26 mouse cellular contexts compared by ENCODE assay signal in genomic region chr5:108423427-108423826, GRCm38 (mm10). TPM values are rescaled to one million over a fixed set of nuclear protein-coding genes. Genes with fewer than 3 reads are reported as not detected.
"Had no signal": no experiment of that assay in that cellular context is flagged by ENCODE, and none has a peak within 500 bp of the region (broad histone marks: within the 10 kb centered on the region; RNA-seq: fewer than 3 reads in every experiment).

No protein-coding gene starts in this region.

- H3K4me3 ChIP-seq: heart, adult 2 months; heart, embryonic 13.5 days; heart, embryonic 15.5 days; hindbrain, embryonic 12.5 days; intestine, embryonic 15.5 days; layer of hippocampus, adult 2 months; left cerebral cortex, adult 2 months; limb, embryonic 10.5 days; limb, embryonic 12.5 days had no signal

- H3K9me3 ChIP-seq: heart, embryonic 13.5 days; heart, embryonic 15.5 days; hindbrain, embryonic 12.5 days; intestine, embryonic 15.5 days; limb, embryonic 10.5 days; limb, embryonic 12.5 days had no signal

- H3K4me1 ChIP-seq: heart, embryonic 13.5 days; heart, embryonic 15.5 days; hindbrain, embryonic 12.5 days; intestine, embryonic 15.5 days; limb, embryonic 10.5 days; limb, embryonic 12.5 days had no signal

- H3K9ac ChIP-seq: heart, embryonic 13.5 days; heart, embryonic 15.5 days; hindbrain, embryonic 12.5 days; hindbrain, embryonic 14.5 days; intestine, embryonic 15.5 days; limb, embryonic 12.5 days had no signal

- H3K27ac ChIP-seq: heart, adult 2 months; heart, embryonic 13.5 days; heart, embryonic 15.5 days; hindbrain, embryonic 12.5 days; hindbrain, embryonic 14.5 days; intestine, embryonic 15.5 days; layer of hippocampus, adult 2 months; left cerebral cortex, adult 2 months; limb, embryonic 10.5 days; limb, embryonic 12.5 days had no signal

- H3K36me3 ChIP-seq: heart, embryonic 13.5 days; heart, embryonic 15.5 days; hindbrain, embryonic 12.5 days; intestine, embryonic 15.5 days; limb, embryonic 10.5 days; limb, embryonic 12.5 days had no signal

- H3K27me3 ChIP-seq: heart, embryonic 13.5 days; heart, embryonic 15.5 days; hindbrain, embryonic 12.5 days; intestine, embryonic 15.5 days; limb, embryonic 12.5 days had no signal

- H3K4me2 ChIP-seq: heart, embryonic 11.5 days; heart, embryonic 13.5 days; heart, embryonic 15.5 days; hindbrain, embryonic 12.5 days; hindbrain, embryonic 14.5 days; intestine, embryonic 15.5 days; limb, embryonic 12.5 days had no signal

- DNase-seq: gastrocnemius, postnatal 14 days; gastrocnemius, postnatal 36 days; heart, adult 2 months; heart, postnatal 14 days; heart, postnatal 36 days; kidney, adult 18-20 months; kidney, adult 8-10 months; kidney, postnatal 10 days; kidney, postnatal 25 days; kidney, postnatal 4 days had no signal

- ATAC-seq: hindbrain, embryonic 16.5 days; inflammation-experienced regulatory T-cells, adult 6 months; intestine, embryonic 15.5 days had no signal

RNA-seq across cellular contexts. Expression of gene Mfsd7a, which starts 25.3 kb away (rescaled TPM):
- polyA plus RNA-seq: inflammation-experienced regulatory T-cells, adult 6 months had no signal

RNA-seq across cellular contexts. Expression of gene Pde6b, which starts 35.2 kb away (rescaled TPM):
- polyA plus RNA-seq: heart, adult 2 months; hindbrain, embryonic 16.5 days; limb, embryonic 14.5 days; liver, adult 2 months had no signal

RNA-seq across cellular contexts. Expression of gene Gm42517, which starts 55.7 kb away (rescaled TPM):
- polyA plus RNA-seq: heart, embryonic 13.5 days; heart, embryonic 15.5 days; heart, postnatal 0 days; inflammation-experienced regulatory T-cells, adult 6 months; kidney, embryonic 14.5 days; limb, embryonic 10.5 days; limb, embryonic 12.5 days; liver, adult 2 months had no signal
